Mouse (Mus musculus) ES-Bruce4 (cell line): Measurements from ENCODE around the gene Fam160b1.

ENCODE experiments used
- CTCF ChIP-seq: IDR thresholded peaks from one replicate; pipeline ENCODE4 v1.8.1; 2011; ENCODE audit warnings: low read depth, low read length
- EP300 ChIP-seq: IDR thresholded peaks from 2 replicates; pipeline ENCODE4 v1.6.1; 2011; ENCODE audit warnings: low read depth, low read length; ENCODE audit not compliant: insufficient read depth
- POLR2A ChIP-seq: IDR thresholded peaks from one replicate; pipeline ENCODE4 v1.8.1; 2011; ENCODE audit warnings: low read length; ENCODE audit not compliant: insufficient read depth

DNA sequence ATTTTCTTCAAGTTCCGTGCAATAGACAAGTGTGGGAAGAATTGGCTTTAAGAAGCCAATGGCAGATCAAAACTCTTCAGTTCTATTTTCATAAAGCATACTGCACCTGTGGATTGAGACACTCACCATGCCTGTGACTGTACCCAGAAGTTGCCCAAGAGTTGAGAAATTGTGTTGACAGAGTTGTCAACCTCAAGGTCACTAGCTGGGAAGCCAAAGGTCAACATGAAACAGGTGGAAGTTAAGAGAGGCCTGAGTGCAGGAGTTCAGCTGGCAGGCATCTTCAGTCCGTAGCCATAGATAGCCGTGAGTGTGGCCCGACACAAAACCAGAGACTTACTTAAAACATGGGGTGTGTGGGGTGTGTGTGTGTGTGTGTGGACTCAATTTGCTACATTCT lies 6.7 kb downstream of the Fam160b1 start:
- TF ChIP-seq CTCF (no peak), POLR2A (no peak), EP300 (no peak)
